Mouse (Mus musculus) testis, adult 2 months (tissue): ENCODE data around the gene Ngdn. TPM values are rescaled to one million over a fixed set of nuclear protein-coding genes. Genes with fewer than 3 reads are reported as not detected.
"Not testable (repeated sequence)": the region's sequence is repeated elsewhere in the genome, so short reads cannot be mapped to it uniquely, and the experiment has no call there.

Experiments
- H3K27ac ChIP-seq: fragments of 200-500 bp; 2 replicates; pipeline ENCODE4 v1.5.1; 2012; ENCODE audit warnings: low read depth, low read length; ENCODE audit not compliant: control insufficient read depth, insufficient read depth
- H3K27me3 ChIP-seq: fragments of 200-500 bp; 2 replicates; pipeline ENCODE4 v1.6.1; 2012; ENCODE audit warnings: mild to moderate bottlenecking, low read length, moderate library complexity; ENCODE audit not compliant: control insufficient read depth, insufficient read depth
- H3K36me3 ChIP-seq: fragments of 200-500 bp; 2 replicates; pipeline ENCODE4 v1.6.1; 2012; ENCODE audit warnings: mild to moderate bottlenecking, low read length; ENCODE audit not compliant: control insufficient read depth, insufficient read depth
- H3K4me1 ChIP-seq: fragments of 200-500 bp; 2 replicates; pipeline ENCODE4 v1.6.1; 2012; ENCODE audit warnings: low read length; ENCODE audit not compliant: control insufficient read depth, insufficient read depth
- H3K4me3 ChIP-seq: fragments of 200-500 bp; 2 replicates; pipeline ENCODE4 v1.5.1; 2012; ENCODE audit warnings: low read depth, mild to moderate bottlenecking, low read length, moderate library complexity, mixed read lengths; ENCODE audit not compliant: control insufficient read depth
- CTCF ChIP-seq: fragments of 200-500 bp; IDR thresholded peaks from 2 replicates; pipeline ENCODE4 v1.5.1; 2012; ENCODE audit warnings: low read depth, mild to moderate bottlenecking, inconsistent platforms, low read length, moderate library complexity; ENCODE audit not compliant: control insufficient read depth, insufficient read depth, insufficient replicate concordance
- POLR2A ChIP-seq: fragments of 200-500 bp; IDR thresholded peaks from 2 replicates; pipeline ENCODE4 v1.6.1; 2012; ENCODE audit warnings: low read depth, mild to moderate bottlenecking, inconsistent platforms, low read length, moderate library complexity; ENCODE audit not compliant: control insufficient read depth
- polyA plus RNA-seq: library from polyadenylated mRNA; depleted of rRNA; stranded (reverse); fragments of >200 nt; gene quantifications from 2 replicates; pipeline ENCODE4 v1.2.3, GENCODE M21; 2012

Ngdn gene
- polyA plus RNA-seq, 1 experiment, result 13.1 TPM

- no peak for TF ChIP-seq POLR2A
- no peak for TF ChIP-seq CTCF
- Histone ChIP-seq H3K36me3 (no peaks in the 10 kb centered on the region), H3K4me3 (no peak within 1 kb of the TSS), H3K27me3 (no peaks in the 10 kb centered on the region), H3K4me1 (no peaks in the 10 kb centered on the region), H3K27ac (no peak within 1 kb of the TSS)
These were observed 21.0 kb upstream of the Ngdn start, which contains the start of gene Myh7 for GRCm38 (mm10) chr14:54994136-54994868. Myh7 (minus strand) TSS chr14:54994626.

DNA sequence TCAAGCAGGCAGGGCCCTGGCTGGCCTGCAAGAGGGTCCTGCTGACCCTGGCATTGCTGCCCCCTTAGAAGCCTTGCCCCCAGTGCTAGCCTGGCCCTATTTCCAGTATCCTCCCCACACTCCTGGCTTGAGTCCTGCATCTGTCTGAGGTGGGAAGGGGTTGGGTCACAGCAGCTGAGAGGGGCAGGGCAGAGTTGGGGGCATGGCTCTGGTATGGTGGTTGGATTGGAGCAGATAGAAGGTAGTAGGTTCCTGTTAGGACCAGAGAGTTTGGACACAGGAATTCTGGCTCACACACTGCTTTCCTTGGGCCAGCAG lies 20.4 kb upstream of the Ngdn start:
- H3K27me3 ChIP-seq, result no peaks in the 10 kb centered on the region
- H3K27ac ChIP-seq, result no peak overlapping the region
- no peaks in the 10 kb centered on the region for H3K36me3 ChIP-seq
- H3K4me1 ChIP-seq, result no peaks in the 10 kb centered on the region
- no peak overlapping the region for H3K4me3 ChIP-seq
- TF ChIP-seq POLR2A (no peak), CTCF (no peak)

DNA sequence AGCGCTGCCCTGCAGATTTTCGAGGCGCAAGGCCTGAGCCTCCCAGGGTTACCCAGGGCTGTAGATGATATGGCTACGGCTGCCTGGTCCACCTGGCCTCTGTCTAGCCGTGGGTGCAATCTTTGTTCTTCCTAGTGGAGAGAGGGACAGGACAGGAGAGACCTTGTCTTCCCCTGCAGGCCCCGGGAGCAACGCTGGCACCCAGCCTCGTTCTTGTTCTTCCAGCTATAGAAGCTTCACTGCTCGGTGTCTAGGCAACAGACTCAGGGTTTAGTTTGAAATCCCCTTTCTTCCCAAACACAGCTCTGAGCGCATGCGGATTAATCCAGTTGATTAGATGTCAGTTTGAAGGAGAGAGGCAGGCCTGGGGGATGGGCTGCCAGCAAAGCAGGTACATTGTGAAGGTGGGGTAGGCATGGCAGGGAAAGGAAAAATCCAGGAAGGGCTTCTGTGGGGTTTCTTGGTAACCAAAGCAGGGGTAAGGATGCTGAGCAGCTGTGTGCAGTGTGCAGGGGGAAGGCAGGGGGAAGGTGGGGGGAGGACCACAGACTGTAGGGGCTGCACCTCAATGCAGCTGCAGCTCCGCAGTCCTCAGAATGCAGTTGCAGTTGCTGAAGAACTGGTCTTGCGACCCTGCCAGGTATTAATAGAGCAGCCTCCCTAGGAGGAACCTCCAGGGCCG lies 19.7 kb upstream of the Ngdn start:
- no peak overlapping the region for H3K27ac ChIP-seq
- H3K4me1 ChIP-seq, result no peaks in the 10 kb centered on the region
- H3K4me3 ChIP-seq, result no peak overlapping the region
- TF ChIP-seq CTCF (no peak), POLR2A (no peak)
- no peaks in the 10 kb centered on the region for H3K27me3 ChIP-seq
- H3K36me3 ChIP-seq, result no peaks in the 10 kb centered on the region

GRCm38 (mm10) chr14:54996793-54997192 lies 18.5 kb upstream of the Ngdn start:
- Histone ChIP-seq H3K36me3 (no peaks in the 10 kb centered on the region), H3K27ac (no peak overlapping the region), H3K4me1 (no peaks in the 10 kb centered on the region), H3K27me3 (no peaks in the 10 kb centered on the region), H3K4me3 (no peak overlapping the region)
- TF ChIP-seq CTCF (no peak), POLR2A (no peak)

DNA sequence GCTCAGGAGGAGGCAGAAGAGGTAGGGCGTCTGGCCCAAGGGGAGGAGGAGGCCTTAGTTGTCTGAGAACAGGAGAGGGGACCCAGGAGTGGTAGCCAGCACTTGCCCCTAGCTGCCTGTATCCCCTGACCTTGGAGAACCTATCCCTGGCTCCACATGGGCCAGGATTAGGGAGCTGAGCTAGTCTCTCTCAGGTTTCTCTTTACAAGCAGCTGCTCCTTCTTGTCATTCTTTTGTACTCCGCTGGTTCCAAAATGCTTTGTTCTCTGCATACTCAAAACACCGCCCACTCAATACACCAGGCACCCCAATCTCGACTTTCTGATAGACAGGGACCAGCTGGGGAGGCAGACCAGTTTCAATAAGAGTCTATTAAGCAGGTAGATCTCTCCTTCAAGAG lies 18.0 kb upstream of the Ngdn start:
- peaks cover 2% of the 10 kb centered on the region; the same call in 1 of the 2 replicates for H3K4me1 ChIP-seq
- H3K36me3 ChIP-seq, result no peaks in the 10 kb centered on the region
- H3K4me3 ChIP-seq, result no peak overlapping the region
- no peak overlapping the region for H3K27ac ChIP-seq
- H3K27me3 ChIP-seq, result no peaks in the 10 kb centered on the region
- TF ChIP-seq POLR2A (no peak), CTCF (no peak)

DNA sequence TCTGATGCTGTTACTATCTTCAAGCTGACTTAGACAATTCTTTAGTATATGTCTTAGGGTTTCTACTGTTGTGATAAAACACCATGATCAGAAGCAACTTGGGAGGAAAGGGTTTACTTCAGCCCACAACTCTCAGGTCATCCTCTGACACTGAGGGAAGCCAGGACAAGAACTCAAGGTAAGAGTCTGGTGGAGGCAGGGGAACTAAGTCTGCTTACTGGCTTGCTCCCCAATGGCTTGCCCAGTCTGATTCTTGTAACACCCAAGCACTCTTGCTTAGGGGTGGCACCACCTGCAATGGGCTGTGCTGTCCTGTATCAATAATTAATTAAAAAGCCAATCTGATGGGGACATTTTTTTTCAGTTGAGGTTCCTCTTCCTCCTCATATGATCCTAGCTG lies 16.6 kb upstream of the Ngdn start:
- Histone ChIP-seq H3K27me3 (no peaks in the 10 kb centered on the region), H3K36me3 (no peaks in the 10 kb centered on the region), H3K4me1 (peaks cover 6% of the 10 kb centered on the region), H3K27ac (no peak overlapping the region), H3K4me3 (no peak overlapping the region)
- TF ChIP-seq CTCF, result no peak
- TF ChIP-seq POLR2A, result no peak

DNA sequence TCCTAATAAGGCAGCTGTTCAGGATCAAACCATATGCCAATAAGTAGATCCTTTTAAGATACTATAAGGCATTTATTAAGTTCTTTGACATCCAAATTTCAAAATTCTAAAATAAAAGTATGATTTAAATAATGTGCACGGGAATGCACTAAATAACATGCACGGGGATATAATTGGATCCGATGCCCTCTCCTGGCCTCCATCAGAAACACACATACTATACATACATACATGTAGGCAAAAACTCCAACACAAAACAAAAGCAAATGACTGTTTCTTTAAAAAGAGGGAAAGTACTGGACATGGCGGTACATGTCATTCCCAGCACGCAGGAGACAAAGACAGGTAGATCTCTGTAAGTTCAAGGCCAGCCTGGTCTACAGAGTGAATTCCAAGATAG lies 15.4 kb upstream of the Ngdn start:
- not testable (repeated sequence) for H3K27ac ChIP-seq, H3K27me3 ChIP-seq, H3K36me3 ChIP-seq, H3K4me1 ChIP-seq, H3K4me3 ChIP-seq
